Mouse (Mus musculus) kidney, postnatal 36 days (tissue): Measurements from ENCODE around the gene Auts2.
A peak's percentile ranks its signal among the peaks of the same experiment; 100 is the strongest.

ENCODE experiments used
- DNase-seq, 2 experiments: peaks; one replicate each; pipeline ENCODE4 v3.0.0; 2021 to 2022; ENCODE audit warnings: mixed read lengths in 2 of 2

The Auts2 gene

GRCm38 (mm10) chr5:132314300-132314699 is 228.8 kb downstream of the Auts2 start:
- DNase-seq = no peak

DNA sequence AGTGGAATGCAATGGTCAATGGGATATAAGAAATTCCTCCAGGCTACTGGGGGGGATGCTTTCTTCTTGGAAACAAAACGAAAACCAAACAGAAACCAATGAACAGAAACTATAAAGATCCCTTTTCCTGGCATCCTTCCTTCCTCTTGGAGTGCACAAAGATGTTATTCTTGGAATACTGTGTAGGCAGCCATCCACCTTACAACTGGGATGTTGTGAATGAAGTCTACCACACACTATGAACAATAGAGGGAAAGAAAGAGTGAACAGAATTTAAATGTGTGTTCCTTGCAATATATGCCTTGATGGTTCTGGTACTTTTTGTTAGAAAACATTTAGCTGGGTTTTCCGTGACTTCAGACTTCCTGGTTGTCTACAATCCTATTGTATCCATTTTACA is 236.1 kb downstream of the Auts2 start:
- DNase-seq = no peak

- DNase-seq = peak in 1 of 2 experiments; percentile 2
These were observed 237.7 kb downstream of the Auts2 start for GRCm38 (mm10) chr5:132305354-132305934.

DNA sequence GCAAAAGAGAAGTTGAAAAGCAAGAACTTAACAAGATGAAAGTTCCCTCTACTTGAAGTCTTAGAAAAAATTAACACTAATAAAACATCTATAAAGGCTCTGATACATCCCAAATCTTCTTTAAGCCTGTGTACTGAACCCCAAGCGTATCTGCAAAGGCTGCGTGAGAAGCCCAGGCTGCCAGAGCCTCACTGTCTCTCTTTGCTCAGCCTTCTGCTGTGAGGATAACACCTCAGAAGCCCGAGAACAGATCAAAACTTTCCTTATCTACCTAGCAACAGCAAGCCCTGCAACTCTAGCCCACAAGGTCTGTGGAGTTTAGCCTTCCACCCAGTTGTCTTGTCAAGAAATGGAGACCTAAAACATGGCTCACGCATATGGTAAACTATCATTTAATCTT is 240.4 kb downstream of the Auts2 start:
- no peak for DNase-seq

- no peak for DNase-seq
These were observed 242.3 kb downstream of the Auts2 start for GRCm38 (mm10) chr5:132300794-132301193.

GRCm38 (mm10) chr5:132299716-132300115 is 243.4 kb downstream of the Auts2 start:
- no peak for DNase-seq

- DNase-seq = no peak
These were observed 244.1 kb downstream of the Auts2 start for GRCm38 (mm10) chr5:132298996-132299395.

- no peak for DNase-seq
These were observed 245.8 kb downstream of the Auts2 start for GRCm38 (mm10) chr5:132297309-132297708.

DNA sequence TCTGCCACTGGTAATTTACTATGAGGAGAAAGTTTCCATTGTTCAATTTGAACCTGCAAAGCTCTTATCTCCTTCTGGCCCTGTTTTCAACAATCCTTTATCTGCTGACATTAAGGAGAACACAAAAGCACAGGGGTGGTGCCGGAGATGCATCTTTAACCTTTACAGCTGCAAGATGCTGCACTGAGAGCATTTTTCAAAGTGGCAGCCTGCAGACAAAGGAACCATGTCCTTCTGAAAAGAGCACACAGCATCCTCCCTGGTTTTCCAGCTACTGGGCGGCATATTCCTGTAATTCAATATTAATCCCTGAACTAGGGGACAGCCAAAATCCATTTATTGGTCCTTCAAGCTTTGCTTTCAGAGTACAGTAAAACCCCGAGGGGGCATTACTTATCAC is 248.7 kb downstream of the Auts2 start:
- no peak for DNase-seq

- DNase-seq = no peak
These were observed 250.2 kb downstream of the Auts2 start for GRCm38 (mm10) chr5:132292932-132293331.

GRCm38 (mm10) chr5:132290606-132291535 is 252.3 kb downstream of the Auts2 start:
- no peak for DNase-seq

GRCm38 (mm10) chr5:132283741-132284140 is 259.4 kb downstream of the Auts2 start:
- DNase-seq = no peak

GRCm38 (mm10) chr5:132274098-132274898 is 268.8 kb downstream of the Auts2 start:
- no peak for DNase-seq

GRCm38 (mm10) chr5:132272132-132272531 is 271.0 kb downstream of the Auts2 start:
- DNase-seq = no peak

DNA sequence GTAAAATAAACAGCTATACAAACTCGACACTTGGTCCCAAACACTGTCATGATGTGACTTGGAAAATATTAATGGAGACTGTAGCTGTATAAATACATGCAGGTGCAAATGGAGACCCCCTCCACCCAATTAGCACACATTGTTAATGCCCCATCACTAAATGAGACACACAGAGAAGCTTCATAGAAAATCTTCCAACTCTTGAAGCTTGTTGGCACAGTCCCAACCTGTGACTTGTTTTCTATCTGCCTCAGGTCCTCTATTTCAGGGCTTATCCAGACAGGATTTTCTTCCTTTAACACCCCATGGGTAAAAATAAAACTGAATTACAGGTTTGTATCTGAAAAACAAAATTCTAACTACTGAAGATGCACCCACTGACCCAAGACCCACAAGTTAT is 272.2 kb downstream of the Auts2 start:
- no peak for DNase-seq

GRCm38 (mm10) chr5:132270074-132270473 is 273.1 kb downstream of the Auts2 start:
- no peak for DNase-seq

DNA sequence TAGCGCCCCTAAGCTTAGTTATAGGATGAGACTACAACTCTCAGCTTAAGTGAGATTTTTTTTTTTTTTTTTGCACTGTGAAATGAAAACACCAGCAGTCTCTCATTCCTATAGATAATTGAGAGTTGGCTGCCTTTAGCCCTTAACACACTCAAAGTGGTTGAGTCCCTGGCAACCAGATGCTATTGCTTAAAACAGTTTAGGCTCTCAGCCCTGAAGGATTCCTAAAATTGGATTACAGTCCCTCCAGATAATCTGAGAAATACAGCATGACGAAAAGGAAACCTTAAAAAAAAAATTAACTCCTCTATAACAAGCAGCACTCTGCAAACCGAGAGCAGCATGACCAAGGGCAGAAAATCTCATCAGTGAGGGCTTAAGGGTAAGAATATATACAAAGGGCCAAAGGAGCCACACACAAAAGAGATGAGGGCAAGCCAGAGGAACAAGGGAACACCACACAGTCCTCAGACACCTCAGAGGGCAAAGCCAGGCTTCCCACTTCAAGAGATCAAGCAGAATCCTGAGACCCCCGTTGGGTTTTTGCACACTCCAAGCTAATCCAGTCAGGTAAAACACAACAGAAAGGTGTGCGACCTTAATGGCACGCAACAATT is 274.7 kb downstream of the Auts2 start:
- no peak for DNase-seq

DNA sequence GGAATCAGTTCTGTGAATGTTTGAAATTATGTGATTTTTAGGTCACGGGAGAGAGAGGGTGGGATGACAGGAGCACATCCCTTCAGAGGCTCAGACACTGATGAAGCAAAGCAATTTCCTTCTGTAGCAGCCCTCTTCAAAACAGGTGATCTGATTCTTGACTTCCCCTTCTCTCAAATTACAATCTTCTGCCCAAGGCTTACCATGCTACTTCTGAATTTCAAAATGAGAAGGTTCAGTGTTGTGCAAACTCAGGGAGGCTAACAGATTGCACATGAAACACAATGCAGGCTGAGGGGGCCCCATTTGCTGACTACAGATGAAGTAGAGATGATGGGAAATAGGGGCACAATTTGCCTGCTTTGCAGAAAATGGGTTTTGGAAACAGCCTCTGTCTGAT is 278.1 kb downstream of the Auts2 start:
- DNase-seq = no peak

GRCm38 (mm10) chr5:132261750-132262149 is 281.4 kb downstream of the Auts2 start:
- DNase-seq = no peak

DNA sequence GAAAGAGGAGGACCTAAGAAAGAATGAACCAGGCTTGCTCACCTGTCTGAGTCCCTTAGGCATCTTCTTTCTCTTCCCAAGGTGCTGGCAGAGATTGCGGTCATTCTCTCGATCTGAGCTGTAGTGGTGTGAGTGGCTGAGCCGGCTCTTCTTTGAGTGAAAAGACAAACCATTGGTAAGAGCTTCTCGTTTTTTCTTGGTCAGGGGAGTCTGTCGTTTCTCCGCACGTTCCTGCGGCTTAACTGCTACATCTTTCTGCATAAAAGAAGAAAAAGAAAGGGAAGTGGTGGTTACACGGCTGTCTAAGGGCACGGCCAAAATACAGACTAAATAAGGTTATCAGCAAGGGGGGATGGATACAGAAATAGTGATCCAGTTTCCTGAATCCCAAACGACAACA is 284.3 kb downstream of the Auts2 start:
- DNase-seq = no peak

DNA sequence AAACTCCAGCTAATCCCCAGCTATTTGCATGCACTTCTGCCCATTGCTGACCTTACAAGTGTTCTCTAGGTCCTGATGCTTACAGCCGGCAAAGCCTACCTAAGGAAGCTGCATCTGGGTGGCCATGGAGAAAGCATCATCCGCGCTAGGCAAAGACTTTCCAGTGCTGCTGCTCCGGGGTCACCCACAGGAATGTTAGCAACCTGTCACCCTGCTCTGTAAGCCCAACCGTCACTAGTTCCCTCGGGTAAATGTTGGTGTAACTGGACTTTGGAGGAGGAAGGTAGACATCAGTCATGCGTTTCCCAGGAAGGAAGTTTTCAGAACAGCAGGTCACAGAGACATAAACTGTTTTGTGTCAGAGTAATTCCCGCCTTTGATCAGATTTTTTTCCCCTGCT is 287.6 kb downstream of the Auts2 start:
- no peak for DNase-seq

- no peak for DNase-seq
These were observed 293.6 kb downstream of the Auts2 start for GRCm38 (mm10) chr5:132249523-132249922.

DNA sequence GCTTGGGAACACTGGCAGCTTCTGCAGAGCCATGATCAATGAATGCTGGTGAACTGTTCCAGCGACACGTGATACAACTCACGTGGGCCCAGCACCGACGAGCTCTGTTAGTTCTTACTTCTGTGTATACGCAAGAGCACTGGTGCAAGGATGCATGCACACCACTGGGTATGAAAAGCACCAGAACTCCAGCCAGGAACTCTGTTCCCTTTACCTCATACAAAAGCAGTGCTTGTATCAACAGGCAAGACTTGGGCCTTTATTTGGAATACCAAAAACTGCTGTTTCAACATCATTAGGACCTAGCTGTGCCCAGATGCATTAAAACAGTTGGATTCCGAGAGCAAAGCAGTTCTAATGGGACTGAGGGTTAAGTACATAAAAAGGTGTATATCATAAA is 295.1 kb downstream of the Auts2 start:
- DNase-seq = no peak
